Mouse (Mus musculus): Measurements from ENCODE around the gene Gm49711.

DNA sequence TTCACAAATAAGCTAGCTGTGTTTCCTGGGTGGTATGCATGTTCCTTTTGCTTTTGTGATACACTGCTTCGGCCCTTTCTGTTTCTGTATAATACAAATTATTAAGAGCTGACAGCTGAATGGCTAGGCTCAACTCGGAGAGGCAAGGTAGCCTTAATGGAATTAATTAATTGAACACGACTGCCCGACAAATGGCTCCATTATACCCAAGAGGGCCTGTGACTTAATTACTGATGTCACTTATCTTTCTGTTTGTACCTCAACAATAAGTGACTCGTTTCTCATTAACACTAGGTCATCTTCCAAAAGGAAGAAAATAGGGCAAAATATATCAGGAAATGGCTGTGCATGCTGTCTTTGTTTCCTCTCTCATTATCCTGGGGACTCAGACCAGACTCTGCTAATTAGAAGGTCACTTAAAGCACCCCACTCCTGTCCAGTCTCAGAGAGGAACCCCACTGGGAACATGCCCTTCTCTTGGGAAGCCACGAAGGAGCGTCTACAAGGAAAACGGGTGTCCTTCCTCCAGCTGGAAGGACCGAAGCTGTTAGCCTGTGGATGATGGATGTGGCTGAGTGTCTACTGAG is 84.4 kb downstream of the Gm49711 start:
- no peak for TF ChIP-seq POLR2A (IDR thresholded peaks at IDR 0.05; ENCODE audit: extremely low read depth, insufficient read depth, low read length)
- TF ChIP-seq CTCF (IDR thresholded peaks at IDR 0.05; ENCODE audit: extremely low read depth, insufficient read depth, low read length) = no peak

Data from cortical plate, adult 2 months (tissue).